Mouse (Mus musculus): ENCODE data around the gene Osbp2. TPM values are rescaled to one million over a fixed set of nuclear protein-coding genes. Genes with fewer than 3 reads are reported as not detected.

Osbp2 gene
- total RNA-seq, 2 experiments from 2014 or later, result 2.2 to 2.5 TPM

GRCm38 (mm10) chr11:3862661-3863453 lies 846 bp downstream of the Osbp2 start:
- no peak for DNase-seq

- no peak for DNase-seq
Measured at GRCm38 (mm10) chr11:3860361-3860760, 3.3 kb downstream of the Osbp2 start.

GRCm38 (mm10) chr11:3859778-3860177 lies 3.9 kb downstream of the Osbp2 start:
- no peak for DNase-seq

GRCm38 (mm10) chr11:3857902-3858301 lies 5.8 kb downstream of the Osbp2 start:
- DNase-seq, result no peak

- DNase-seq, result no peak
Measured at GRCm38 (mm10) chr11:3855846-3856245, 7.9 kb downstream of the Osbp2 start.

- DNase-seq, result no peak
Measured at GRCm38 (mm10) chr11:3854156-3854555, 9.5 kb downstream of the Osbp2 start.

- peak; percentile 71 to 79 for DNase-seq
Measured at GRCm38 (mm10) chr11:3853481-3854034, 10.1 kb downstream of the Osbp2 start.

- no peak for DNase-seq
Measured at GRCm38 (mm10) chr11:3853031-3853430, 10.7 kb downstream of the Osbp2 start.

- no peak for DNase-seq
Measured at GRCm38 (mm10) chr11:3851872-3852271, 11.8 kb downstream of the Osbp2 start.

GRCm38 (mm10) chr11:3850746-3851277 lies 12.9 kb downstream of the Osbp2 start:
- no peak for DNase-seq

GRCm38 (mm10) chr11:3850315-3850614 lies 13.4 kb downstream of the Osbp2 start:
- no peak for DNase-seq

- DNase-seq, result no peak
Measured at GRCm38 (mm10) chr11:3849469-3850314, 14.0 kb downstream of the Osbp2 start.

- DNase-seq, result no peak
Measured at GRCm38 (mm10) chr11:3846351-3846750, 17.4 kb downstream of the Osbp2 start.

GRCm38 (mm10) chr11:3843943-3844734 lies 19.6 kb downstream of the Osbp2 start:
- no peak for DNase-seq

GRCm38 (mm10) chr11:3835271-3835670 lies 28.4 kb downstream of the Osbp2 start:
- DNase-seq, result no peak

- peak; percentile 49 to 68 for DNase-seq
Measured at GRCm38 (mm10) chr11:3834421-3835098, 29.1 kb downstream of the Osbp2 start.

- no peak for DNase-seq
Measured at GRCm38 (mm10) chr11:3833544-3834420, 29.9 kb downstream of the Osbp2 start.

- DNase-seq, result peak; percentile 33 to 61
Measured at GRCm38 (mm10) chr11:3832193-3832901, 31.4 kb downstream of the Osbp2 start.

GRCm38 (mm10) chr11:3829736-3830135 lies 34.0 kb downstream of the Osbp2 start:
- DNase-seq, result no peak

- DNase-seq, result no peak
Measured at GRCm38 (mm10) chr11:3824138-3824537, 39.6 kb downstream of the Osbp2 start.

Data from adrenal gland, postnatal 36 days (tissue).